Mouse (Mus musculus) ovary, postnatal 10 days (tissue): ENCODE measurements around the gene Klc2.
"Not testable (repeated sequence)": the region's sequence is repeated elsewhere in the genome, so short reads cannot be mapped to it uniquely, and the experiment has no call there.

ENCODE experiments used
- DNase-seq: peaks from one replicate; pipeline ENCODE4 v3.0.0; 2022; ENCODE audit warnings: low spot score

Gene Klc2

DNA sequence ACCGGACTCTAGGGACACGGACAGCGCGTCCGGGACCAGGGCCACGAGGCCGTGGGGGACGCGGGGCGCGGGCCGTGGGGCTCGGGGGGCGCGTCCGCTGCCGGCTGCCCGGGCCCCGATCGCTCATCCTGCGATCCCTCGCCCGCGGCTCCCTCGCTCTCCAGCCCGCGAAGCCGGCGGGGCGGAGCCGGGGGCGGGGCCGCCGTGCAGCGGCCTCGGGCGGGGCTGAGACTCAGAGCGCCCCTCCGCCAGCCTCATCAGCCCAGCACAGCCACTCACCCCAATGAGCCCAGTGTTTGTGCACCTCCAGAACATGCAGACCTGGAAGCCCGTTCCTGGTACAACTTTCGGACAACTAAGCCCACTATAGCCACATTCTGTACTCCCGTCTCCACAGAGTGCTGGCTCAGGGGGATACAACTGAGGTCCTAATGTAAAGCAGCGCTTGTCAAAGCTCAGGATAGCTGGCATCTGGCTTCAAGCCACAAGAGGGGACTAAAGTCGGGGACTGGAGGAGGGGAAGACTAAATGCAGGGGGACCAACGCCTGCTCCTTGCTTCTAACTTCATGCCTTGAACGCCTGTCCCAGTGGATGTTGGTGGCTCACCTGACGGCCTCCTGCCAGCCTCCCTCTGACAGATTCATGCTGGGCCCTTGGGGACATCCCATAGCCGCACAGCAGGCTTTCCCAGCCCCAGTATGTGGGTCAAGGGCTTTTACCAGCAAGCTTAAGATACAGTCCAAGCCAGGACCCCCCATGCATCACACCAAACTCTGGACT, 19.8 kb downstream of the Klc2 start, which contains the start of gene Cnih2:
Cnih2 (minus strand) TSS at position 159 of the 781 bp plus-strand sequence.
- no peak for DNase-seq

GRCm38 (mm10) chr19:5097521-5098362, 20.6 kb downstream of the Klc2 start:
- DNase-seq, result no peak

- no peak for DNase-seq
Measured at GRCm38 (mm10) chr19:5095887-5096474, 22.4 kb downstream of the Klc2 start.

GRCm38 (mm10) chr19:5094746-5095417, 23.5 kb downstream of the Klc2 start:
- DNase-seq, result no peak

DNA sequence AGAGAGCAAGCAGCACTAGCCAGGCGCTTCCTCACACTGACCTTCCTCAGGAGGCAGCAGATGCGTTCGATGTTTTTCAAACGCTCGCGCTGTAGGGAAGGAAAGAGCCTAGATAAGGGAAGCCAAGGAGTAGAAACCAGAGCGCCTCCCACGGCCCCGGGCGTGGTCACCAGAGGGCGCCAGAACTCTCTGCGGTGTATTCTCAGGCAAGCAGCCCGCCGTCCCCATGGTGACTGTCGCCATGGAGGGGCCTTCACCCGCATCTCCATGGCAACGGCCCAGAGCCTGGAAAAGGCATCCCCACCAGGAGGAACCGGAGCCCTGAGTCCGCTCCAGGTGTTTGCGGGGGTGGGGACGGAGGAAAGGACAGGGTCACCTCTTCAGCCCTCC, 24.1 kb downstream of the Klc2 start:
- peak; percentile 90 for DNase-seq

- DNase-seq, result no peak
Measured at GRCm38 (mm10) chr19:5093481-5094242, 24.7 kb downstream of the Klc2 start.

GRCm38 (mm10) chr19:5092083-5092482, 26.3 kb downstream of the Klc2 start:
- DNase-seq, result no peak

- DNase-seq, result no peak
Measured at GRCm38 (mm10) chr19:5089324-5089723, 29.0 kb downstream of the Klc2 start.

DNA sequence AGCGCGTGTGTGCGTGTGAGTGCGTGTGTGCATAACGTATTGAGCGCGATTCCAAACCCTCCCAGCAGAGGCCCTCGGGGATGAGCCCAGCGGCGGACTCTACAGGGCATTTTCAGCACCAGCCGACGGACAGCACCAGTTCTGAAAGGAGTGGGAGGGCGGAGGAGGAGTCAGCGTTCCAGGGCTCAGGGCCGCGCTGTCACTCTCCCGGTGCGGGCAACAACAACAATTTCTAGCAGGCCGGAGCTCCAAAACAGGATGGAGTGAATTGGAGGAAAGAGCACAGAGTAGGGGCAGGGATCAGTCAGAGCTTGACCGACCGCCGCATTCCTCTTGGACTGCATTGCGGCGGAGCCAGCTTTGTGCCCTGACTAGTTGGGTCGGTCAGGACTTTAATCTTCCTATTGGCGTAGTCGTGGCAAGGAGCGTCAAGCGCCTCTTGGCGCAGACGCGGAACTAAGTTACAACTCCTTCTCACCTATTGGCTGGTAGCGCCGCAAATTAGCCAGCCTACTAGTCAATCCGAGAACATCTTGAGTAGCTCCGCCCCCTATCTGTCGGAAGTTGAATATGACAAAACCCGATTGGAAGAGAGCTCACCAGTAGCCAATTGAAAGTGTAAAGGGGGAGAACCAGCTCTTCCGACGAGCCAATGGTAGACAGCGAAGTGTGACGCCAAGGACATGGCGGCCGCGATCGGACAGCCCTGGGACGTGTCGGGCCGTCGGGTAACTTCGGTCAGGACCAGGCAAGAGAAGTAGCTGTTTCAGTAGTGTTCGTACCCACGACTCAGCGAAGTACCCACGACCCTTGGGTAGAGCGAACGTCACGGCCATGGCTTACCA, 30.3 kb downstream of the Klc2 start, which contains the start of gene Yif1a:
Yif1a (plus strand) TSS at position 655 of the 845 bp plus-strand sequence.
- DNase-seq, result peak; percentile 93

DNA sequence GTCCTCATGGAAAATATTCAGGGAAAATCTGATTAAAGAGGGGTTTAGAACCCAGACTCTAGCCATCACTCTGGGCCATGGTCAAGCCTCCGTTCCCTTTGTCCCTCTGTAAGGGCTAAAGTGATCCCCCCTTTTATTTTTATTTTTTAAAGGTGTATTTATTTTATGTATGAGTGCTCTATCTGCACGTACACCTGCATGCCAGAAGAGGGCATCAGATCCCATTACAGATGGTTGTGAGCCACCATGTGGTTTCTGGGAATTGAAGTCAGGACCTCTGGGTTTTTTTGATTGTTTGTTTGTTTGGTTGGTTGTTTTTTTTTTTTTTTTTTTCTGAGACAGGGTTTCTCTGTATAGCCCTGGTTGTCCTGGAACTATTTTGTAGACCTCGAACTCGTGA, 31.8 kb downstream of the Klc2 start:
- not testable (repeated sequence) for DNase-seq

- no peak for DNase-seq
Measured at GRCm38 (mm10) chr19:5085145-5085863, 33.1 kb downstream of the Klc2 start, which contains the start of gene Tmem151a. TSS of gene Tmem151a (minus strand) at chr19:5085531.

GRCm38 (mm10) chr19:5084834-5085144, 33.6 kb downstream of the Klc2 start:
- no peak for DNase-seq

DNA sequence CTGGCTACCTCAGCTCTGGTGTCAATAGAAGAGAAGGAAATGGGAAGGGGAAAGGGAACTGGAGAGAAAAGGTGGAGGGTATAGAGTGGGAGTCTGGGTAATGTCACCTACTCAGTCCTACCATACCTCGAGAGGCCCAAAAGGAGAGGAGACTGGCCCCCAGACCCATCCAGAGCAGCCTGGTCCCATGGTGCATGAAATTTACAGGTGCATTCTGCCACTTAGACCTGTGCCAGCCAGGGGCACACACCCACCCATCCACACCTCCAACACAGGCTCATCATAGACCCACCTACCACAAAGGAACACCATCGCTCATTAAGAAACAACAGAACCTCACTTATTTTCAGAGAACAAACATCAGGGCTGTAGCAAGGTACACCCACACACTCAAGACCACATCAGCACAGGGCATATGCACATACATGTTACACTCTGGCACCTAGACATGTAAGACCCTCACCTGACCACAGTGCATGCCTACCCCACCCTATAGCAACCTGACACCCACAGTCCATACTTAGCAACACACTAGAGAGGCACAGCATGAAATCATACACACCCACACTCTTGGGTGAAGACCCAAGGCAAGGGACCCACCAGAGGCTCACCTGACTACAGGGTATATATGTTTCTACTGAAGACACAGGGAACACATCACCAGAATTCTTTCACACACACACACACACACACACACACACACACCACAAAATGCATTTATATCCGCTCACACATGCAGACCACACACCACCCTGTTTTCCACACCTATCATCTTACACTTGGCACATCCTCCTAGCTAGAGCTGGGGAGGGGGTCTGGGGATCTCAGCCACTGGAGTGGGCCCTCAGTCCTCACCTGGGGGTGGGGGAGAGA, 34.2 kb downstream of the Klc2 start:
- DNase-seq, result no peak

- DNase-seq, result no peak
Measured at GRCm38 (mm10) chr19:5082596-5082995, 35.8 kb downstream of the Klc2 start.

DNA sequence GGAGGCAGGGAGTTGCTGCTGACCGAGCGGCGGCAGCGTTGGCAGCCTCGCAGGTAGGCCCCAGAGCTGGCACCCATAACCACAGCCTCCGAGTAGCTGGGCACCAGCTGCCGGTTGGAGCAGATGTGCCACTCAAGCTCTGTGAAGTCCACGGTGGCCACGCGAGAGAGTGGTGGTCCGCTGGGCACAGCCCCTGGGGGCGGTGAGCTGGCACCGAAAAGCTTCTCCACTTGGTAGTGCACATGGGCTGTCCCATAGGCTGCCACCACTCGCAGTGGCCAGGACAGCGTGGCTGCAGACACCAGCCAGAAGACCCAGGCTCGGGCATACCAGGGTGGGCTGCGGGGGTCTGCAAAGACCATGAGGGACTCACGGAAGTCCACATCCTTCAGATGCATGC, 36.4 kb downstream of the Klc2 start:
- no peak for DNase-seq

DNA sequence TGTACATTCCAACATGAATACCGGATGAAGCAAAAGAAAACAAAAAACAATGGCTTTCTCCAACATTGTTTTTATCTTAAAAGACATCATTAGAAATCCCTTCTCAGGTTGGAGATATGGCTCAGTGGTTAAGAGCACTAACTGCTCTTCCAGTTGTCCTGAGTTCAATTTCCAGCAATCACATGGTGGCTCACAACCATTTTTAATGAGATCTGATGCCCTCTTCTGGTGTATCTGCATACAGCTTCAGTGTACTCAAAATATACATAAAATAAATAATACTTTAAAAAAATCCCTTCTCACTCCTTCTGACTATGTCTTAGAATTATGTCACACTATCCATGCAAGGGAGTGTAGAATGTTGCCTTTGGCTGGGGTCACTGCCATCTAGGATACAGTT, 39.1 kb downstream of the Klc2 start:
- no peak for DNase-seq

- no peak for DNase-seq
Measured at GRCm38 (mm10) chr19:5073518-5073917, 44.8 kb downstream of the Klc2 start.

GRCm38 (mm10) chr19:5073028-5073427, 45.3 kb downstream of the Klc2 start:
- DNase-seq, result no peak
